Mouse (Mus musculus): Measurements from ENCODE around the gene Sez6l.

GRCm38 (mm10) chr5:112591706-112592105 lies 14.7 kb upstream of the Sez6l start:
- TF ChIP-seq CTCF (conservative IDR thresholded peaks at IDR 0.05; ENCODE audit: low read length) (no peak), POU5F1 (IDR thresholded peaks at IDR 0.05; ENCODE audit: borderline replicate concordance, low read length) (no peak), NANOG (IDR thresholded peaks at IDR 0.05; ENCODE audit: borderline replicate concordance, low read length) (no peak)
